Mouse (Mus musculus): ENCODE measurements around the gene Mri1. TPM values are rescaled to one million over a fixed set of nuclear protein-coding genes. Genes with fewer than 3 reads are reported as not detected.
A peak's percentile ranks its signal among the peaks of the same experiment; 100 is the strongest.

Mri1 gene
- polyA plus RNA-seq, 2 experiments: 17.2 to 27.1 TPM

- H3K9ac ChIP-seq (replicated peaks): peak overlapping the region; percentile 50; the same call in 1 of the 2 replicates
Observed at GRCm38 (mm10) chr8:84255858-84256257, 1.3 kb downstream of the Mri1 start.

DNA sequence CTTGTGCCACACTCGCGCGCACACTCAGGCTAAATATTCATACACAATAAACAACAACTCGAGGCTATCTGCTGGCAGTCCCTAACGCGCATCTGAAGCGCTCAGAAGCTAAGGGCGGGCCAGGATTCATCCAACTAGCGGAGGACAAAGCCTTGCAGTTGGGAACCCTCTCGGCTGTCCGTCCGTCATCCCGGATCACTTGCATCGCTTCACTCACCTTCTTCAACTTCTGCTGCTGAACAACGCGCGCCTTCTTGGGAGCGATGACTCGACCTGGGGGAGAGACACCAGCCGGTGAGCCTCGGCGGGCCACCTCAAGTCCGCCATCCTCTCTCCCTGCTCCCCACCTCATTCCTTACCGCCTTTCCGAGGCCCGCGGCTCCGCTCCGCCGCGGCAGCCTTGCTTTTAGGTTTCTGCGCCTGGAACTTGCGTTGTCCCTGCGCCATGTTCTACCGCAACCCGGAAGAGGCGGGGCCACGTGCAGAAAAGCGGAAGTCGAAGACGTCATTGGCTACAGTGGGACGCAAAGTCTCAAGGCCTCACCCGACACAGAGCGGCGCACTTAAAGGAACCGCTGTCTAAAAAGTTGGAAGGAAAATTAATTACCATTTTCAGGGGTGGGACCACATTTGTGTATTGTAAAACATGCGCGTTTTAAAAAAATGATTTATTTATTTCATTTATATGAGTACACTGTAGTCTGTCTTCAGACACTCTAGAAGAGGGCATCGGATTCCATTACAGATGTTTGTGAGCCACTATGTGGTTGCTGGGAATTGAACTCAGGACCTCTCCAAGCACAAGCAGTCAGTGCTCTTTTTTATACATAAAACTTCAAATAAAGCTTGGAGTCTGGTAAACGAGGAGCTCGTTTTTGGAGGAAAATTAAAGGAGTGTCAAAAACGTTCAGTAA, 7.6 kb downstream of the Mri1 start, which contains the start of gene D8Ertd738e:
Gene D8Ertd738e, minus strand, starts transcription at position 463 of the 914 bp plus-strand sequence.
- Histone ChIP-seq H3K4me3 (ENCODE audit: insufficient read depth in 1 of 2, low read depth in 2 of 2, low read length in 2 of 2) (peak within 1 kb of the TSS; percentile 76 to 91), H3K4me2 (ENCODE audit: low read depth) (peak within 1 kb of the TSS; percentile 85), H3K4me1 (replicated peaks; ENCODE audit: control insufficient read depth in 2 of 2, insufficient read depth in 2 of 2, low read length in 1 of 2) (peaks cover 0 to 5% of the 10 kb centered on the region in 2 experiments; a peak in 1 of 4 replicates), H3K27me3 (ENCODE audit: control insufficient read depth, insufficient read depth, low read length) (no peaks in the 10 kb centered on the region), H3K27ac (peak within 1 kb of the TSS; percentile 76), H3K9me3 (ENCODE audit: control insufficient read depth, low read length) (no peaks in the 10 kb centered on the region), H3K36me3 (replicated peaks; ENCODE audit: control insufficient read depth, insufficient read depth, low read depth) (peaks cover 21% of the 10 kb centered on the region), H3K9ac (replicated peaks) (peak within 1 kb of the TSS; percentile 69)
- ATAC-seq (ENCODE audit: insufficient read depth) (peak; percentile 92), DNase-seq (ENCODE audit: low read depth in 3 of 3, low spot score in 3 of 3) (peak; percentile 87 to 89 (median 88))
- TF ChIP-seq CTCF (IDR thresholded peaks at IDR 0.05; ENCODE audit: low read depth) (no peak), EP300 (IDR thresholded peaks at IDR 0.05; ENCODE audit: low read depth) (no peak)
- 3% methylated on average over 52 of the region's 52 CpGs for WGBS (ENCODE audit: insufficient replicate concordance)

More at GRCm38 (mm10) chr8:84255858-84256257, 1.3 kb downstream of the Mri1 start:
- H3K27me3 ChIP-seq (ENCODE audit: control insufficient read depth, insufficient read depth, low read length): no peaks in the 10 kb centered on the region
- H3K27ac ChIP-seq: peak overlapping the region; percentile 1; the same call in 1 of the 2 replicates
- DNase-seq (ENCODE audit: low read depth in 3 of 3, low spot score in 3 of 3) (peak in 1 of 3 experiments; percentile 20), ATAC-seq (ENCODE audit: insufficient read depth) (no peak)
- peak overlapping the region; percentile 66 for H3K4me2 ChIP-seq (ENCODE audit: low read depth)
- no peak for TF ChIP-seq EP300 (IDR thresholded peaks at IDR 0.05; ENCODE audit: low read depth)
- peak; percentile 38; the same call in 1 of the 2 replicates for TF ChIP-seq CTCF (IDR thresholded peaks at IDR 0.05; ENCODE audit: low read depth)
- peak overlapping the region; percentile 66 to 83 for H3K4me3 ChIP-seq (ENCODE audit: insufficient read depth in 1 of 2, low read depth in 2 of 2, low read length in 2 of 2)
- H3K9me3 ChIP-seq (ENCODE audit: control insufficient read depth, low read length): no peaks in the 10 kb centered on the region
- 70% methylated on average over 3 of the region's 3 CpGs for WGBS (ENCODE audit: insufficient replicate concordance)
- peaks cover 8% of the 10 kb centered on the region for H3K36me3 ChIP-seq (replicated peaks; ENCODE audit: control insufficient read depth, insufficient read depth, low read depth)
- H3K4me1 ChIP-seq (replicated peaks; ENCODE audit: control insufficient read depth in 2 of 2, insufficient read depth in 2 of 2, low read length in 1 of 2): peaks cover 5 to 14% of the 10 kb centered on the region in 2 experiments

GRCm38 (mm10) chr8:84241821-84242220, 15.3 kb downstream of the Mri1 start:
- DNase-seq (ENCODE audit: low read depth in 3 of 3, low spot score in 3 of 3) (no peak), ATAC-seq (ENCODE audit: insufficient read depth) (no peak)
- no peak overlapping the region for H3K4me2 ChIP-seq (ENCODE audit: low read depth)
- H3K27me3 ChIP-seq (ENCODE audit: control insufficient read depth, insufficient read depth, low read length): no peaks in the 10 kb centered on the region
- TF ChIP-seq EP300 (IDR thresholded peaks at IDR 0.05; ENCODE audit: low read depth) (no peak), CTCF (IDR thresholded peaks at IDR 0.05; ENCODE audit: low read depth) (no peak)
- no peaks in the 10 kb centered on the region for H3K9me3 ChIP-seq (ENCODE audit: control insufficient read depth, low read length)
- no peak overlapping the region for H3K4me3 ChIP-seq (ENCODE audit: insufficient read depth in 1 of 2, low read depth in 2 of 2, low read length in 2 of 2)
- H3K4me1 ChIP-seq (replicated peaks; ENCODE audit: control insufficient read depth in 2 of 2, insufficient read depth in 2 of 2, low read length in 1 of 2): peaks cover 0 to 2% of the 10 kb centered on the region in 2 experiments; a peak in 2 of 4 replicates
- peaks cover 12% of the 10 kb centered on the region for H3K36me3 ChIP-seq (replicated peaks; ENCODE audit: control insufficient read depth, insufficient read depth, low read depth)
- 45% methylated on average over 2 of the region's 2 CpGs for WGBS (ENCODE audit: insufficient replicate concordance)
- H3K9ac ChIP-seq (replicated peaks): no peak overlapping the region
- no peak overlapping the region for H3K27ac ChIP-seq

- no peak overlapping the region for H3K4me3 ChIP-seq (ENCODE audit: insufficient read depth in 1 of 2, low read depth in 2 of 2, low read length in 2 of 2)
- H3K4me1 ChIP-seq (replicated peaks; ENCODE audit: control insufficient read depth in 2 of 2, insufficient read depth in 2 of 2, low read length in 1 of 2): peaks cover 2 to 3% of the 10 kb centered on the region in 2 experiments; a peak in 3 of 4 replicates
- H3K27me3 ChIP-seq (ENCODE audit: control insufficient read depth, insufficient read depth, low read length): no peaks in the 10 kb centered on the region
- ATAC-seq (ENCODE audit: insufficient read depth) (no peak), DNase-seq (ENCODE audit: low read depth in 3 of 3, low spot score in 3 of 3) (no peak)
- no peak overlapping the region for H3K27ac ChIP-seq
- no peak overlapping the region for H3K9ac ChIP-seq (replicated peaks)
- 52% methylated on average over 6 of the region's 6 CpGs for WGBS (ENCODE audit: insufficient replicate concordance)
- H3K36me3 ChIP-seq (replicated peaks; ENCODE audit: control insufficient read depth, insufficient read depth, low read depth): peaks cover 9% of the 10 kb centered on the region
- H3K9me3 ChIP-seq (ENCODE audit: control insufficient read depth, low read length): no peaks in the 10 kb centered on the region
- no peak overlapping the region for H3K4me2 ChIP-seq (ENCODE audit: low read depth)
- TF ChIP-seq EP300 (IDR thresholded peaks at IDR 0.05; ENCODE audit: low read depth): no peak
- TF ChIP-seq CTCF (IDR thresholded peaks at IDR 0.05; ENCODE audit: low read depth): no peak
Observed at GRCm38 (mm10) chr8:84241167-84241566, 16.0 kb downstream of the Mri1 start.
